In the genomic region with DNA sequence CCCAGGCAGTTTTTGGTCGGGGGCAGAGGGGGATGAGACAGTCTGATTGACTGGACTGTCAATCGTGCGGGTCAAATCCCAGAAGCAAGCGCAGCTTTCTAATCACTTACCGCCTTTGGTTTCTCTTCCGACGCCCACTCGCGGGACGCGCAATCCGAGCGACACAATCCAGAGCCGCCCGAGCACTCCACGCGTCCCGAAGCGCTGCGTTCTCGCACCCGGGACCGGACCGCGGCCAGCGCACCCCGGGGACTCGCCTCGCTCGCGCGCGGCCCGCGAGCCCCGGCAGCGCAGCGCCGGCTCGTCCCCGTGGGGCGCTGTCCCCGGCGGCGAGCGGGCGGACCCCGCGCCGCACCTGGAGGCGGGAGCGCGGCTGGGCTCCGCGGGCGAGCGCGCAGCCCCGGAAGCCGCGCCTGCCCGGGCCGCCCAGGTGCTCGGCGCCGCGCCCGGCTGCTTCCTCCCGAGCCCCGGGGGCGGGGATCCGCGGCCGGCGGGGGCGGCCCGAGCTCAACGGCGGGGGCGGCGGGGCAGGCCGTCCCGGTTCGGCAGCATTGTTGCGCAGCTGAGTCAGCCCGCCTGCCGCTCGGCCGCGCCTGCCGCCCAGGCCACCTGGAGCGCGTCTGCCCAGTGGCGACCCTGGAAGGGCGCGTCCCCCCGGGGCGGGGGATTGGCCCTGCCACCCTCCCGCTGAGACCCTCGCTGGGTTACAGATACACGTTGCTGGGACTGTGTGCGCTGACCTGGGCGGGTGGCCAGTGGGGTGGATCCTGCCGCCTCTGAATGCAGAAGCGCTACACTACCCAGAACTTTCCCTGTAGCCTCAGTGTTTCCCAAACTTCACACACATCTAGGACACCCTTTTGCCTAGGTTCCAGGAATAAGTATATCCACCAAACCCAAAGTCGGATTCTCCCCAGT, we compare ENCODE assay signal across 8 mouse cellular contexts. TPM values are rescaled to one million over a fixed set of nuclear protein-coding genes. Genes with fewer than 3 reads are reported as not detected.
DNase-seq lines count a peak whose midpoint lies in the region; ATAC-seq lines count a peak whose summit lies in the region.

Arap2 (minus strand) TSS at position 376 of the 918 bp plus-strand sequence.

- no peaks in the 10 kb centered on the region for H3K36me3 ChIP-seq in intestine, embryonic 16.5 days (ENCODE audit: control insufficient read depth, insufficient read depth, low read length)
- H3K36me3 ChIP-seq in limb, embryonic 11.5 days (ENCODE audit: control insufficient read depth, insufficient read depth, low read length): no peaks in the 10 kb centered on the region
- no peaks in the 10 kb centered on the region for H3K36me3 ChIP-seq in midbrain, embryonic 11.5 days (ENCODE audit: control insufficient read depth, insufficient read depth, low read length)

- peak within 1 kb of the TSS; percentile 64 for H3K4me3 ChIP-seq in intestine, embryonic 16.5 days (ENCODE audit: low read length)
- H3K4me3 ChIP-seq in limb, embryonic 11.5 days (ENCODE audit: low read depth, low read length): peak within 1 kb of the TSS; percentile 45
- peak within 1 kb of the TSS; percentile 65 for H3K4me3 ChIP-seq in midbrain, embryonic 11.5 days (ENCODE audit: low read depth, low read length)

- peak; percentile 57 for ATAC-seq in granulocyte monocyte progenitor cell, adult 5-6 weeks (replicated peaks; ENCODE audit: poor library complexity, severe bottlenecking)
- peak; percentile 95 for ATAC-seq in intestine, embryonic 16.5 days
- peak; percentile 72 for ATAC-seq in limb, embryonic 11.5 days (ENCODE audit: insufficient number of reproducible peaks, low FRiP score, low TSS enrichment, low read depth)
- ATAC-seq in midbrain, embryonic 11.5 days (ENCODE audit: low FRiP score): peak; percentile 82

- no peaks in the 10 kb centered on the region for H3K9me3 ChIP-seq in intestine, embryonic 16.5 days (ENCODE audit: control insufficient read depth, low read length)
- no peaks in the 10 kb centered on the region for H3K9me3 ChIP-seq in limb, embryonic 11.5 days (ENCODE audit: control insufficient read depth, low read length)
- H3K9me3 ChIP-seq in midbrain, embryonic 11.5 days (ENCODE audit: control insufficient read depth, low read length): no peaks in the 10 kb centered on the region

- H3K9ac ChIP-seq in intestine, embryonic 16.5 days (ENCODE audit: low read depth, low read length): peak within 1 kb of the TSS; percentile 78
- peak within 1 kb of the TSS; percentile 50 for H3K9ac ChIP-seq in limb, embryonic 11.5 days (ENCODE audit: low read length)
- H3K9ac ChIP-seq in midbrain, embryonic 11.5 days (ENCODE audit: low read length): peak within 1 kb of the TSS; percentile 66

- H3K4me2 ChIP-seq in intestine, embryonic 16.5 days (ENCODE audit: low read depth, low read length): peak within 1 kb of the TSS; percentile 88
- H3K4me2 ChIP-seq in limb, embryonic 11.5 days (ENCODE audit: low read depth, severe bottlenecking): peak within 1 kb of the TSS; percentile 80
- H3K4me2 ChIP-seq in midbrain, embryonic 11.5 days: peak within 1 kb of the TSS; percentile 79

- peak within 1 kb of the TSS; percentile 73; the same call in 1 of the 2 replicates for H3K27ac ChIP-seq in intestine, embryonic 16.5 days (ENCODE audit: low read length)
- H3K27ac ChIP-seq in limb, embryonic 11.5 days (replicated peaks; ENCODE audit: low read depth, low read length): no peak within 1 kb of the TSS
- H3K27ac ChIP-seq in midbrain, embryonic 11.5 days (ENCODE audit: low read depth, low read length): no peak within 1 kb of the TSS

- H3K4me1 ChIP-seq in intestine, embryonic 16.5 days (ENCODE audit: control insufficient read depth, insufficient read depth, low read length): peaks cover 6% of the 10 kb centered on the region
- H3K4me1 ChIP-seq in limb, embryonic 11.5 days (ENCODE audit: control insufficient read depth, insufficient read depth, low read length): no peaks in the 10 kb centered on the region
- H3K4me1 ChIP-seq in midbrain, embryonic 11.5 days (ENCODE audit: control insufficient read depth, insufficient read depth, low read length): peaks cover 2% of the 10 kb centered on the region; the same call in 1 of the 2 replicates

- H3K27me3 ChIP-seq in intestine, embryonic 16.5 days (replicated peaks; ENCODE audit: control insufficient read depth, insufficient read depth, low read length): no peaks in the 10 kb centered on the region
- H3K27me3 ChIP-seq in limb, embryonic 11.5 days (ENCODE audit: control insufficient read depth, insufficient read depth, low read length): 0 out of 2 replicates have a peak, but pooled peaks cover 7% of the 10 kb centered on the region
- H3K27me3 ChIP-seq in midbrain, embryonic 11.5 days (ENCODE audit: control insufficient read depth, insufficient read depth, low read length): no peaks in the 10 kb centered on the region

- peak; percentile 62 to 73 for DNase-seq in adrenal gland, adult 18-20 months (ENCODE audit: low spot score in 2 of 2)
- peak; percentile 41 for DNase-seq in embryo, embryonic 10.5 days (ENCODE audit: low spot score)
- peak; percentile 45 for DNase-seq in limb, embryonic 11.5 days (ENCODE audit: low spot score)
- DNase-seq in midbrain, embryonic 11.5 days (ENCODE audit: low spot score, missing footprints): peak; percentile 94
- DNase-seq in right cerebral cortex, postnatal 4 days: peak; percentile 39
- DNase-seq in yolk sac, embryonic 10.5 days (ENCODE audit: low spot score): peak; percentile 54

- WGBS in intestine, embryonic 16.5 days: under 1% methylated on average over 79 of the region's 106 CpGs
- WGBS in limb, embryonic 11.5 days: under 1% methylated on average over 67 of the region's 106 CpGs
- WGBS in midbrain, embryonic 11.5 days: under 1% methylated on average over 92 of the region's 106 CpGs

RNA-seq across cellular contexts. Expression of gene Arap2, which starts in this region (rescaled TPM):
- total RNA-seq in adrenal gland, adult 18-20 months (2021): 1 to 10 TPM; 3.8 to 5.4 TPM
- 53.5 and 76.2 TPM in 2 replicates for total RNA-seq in granulocyte monocyte progenitor cell, adult 5-6 weeks (2014; fragmentation: Nextera tagmentation)
- total RNA-seq in granulocyte monocyte progenitor cell, adult 5-6 weeks (2017): 45.7 and 57.2 TPM in 2 replicates
- 3.4 and 5.3 TPM in 2 replicates for polyA plus RNA-seq in intestine, embryonic 16.5 days (2015; fragmentation: Nextera tagmentation; extraction: Ambion mirVana)
- polyA plus RNA-seq in limb, embryonic 11.5 days (2014; fragmentation: Nextera tagmentation; extraction: Ambion mirVana): 0.91 and 1.2 TPM in 2 replicates
- 1.2 and 1.5 TPM in 2 replicates for polyA plus RNA-seq in midbrain, embryonic 11.5 days (2014; fragmentation: Nextera tagmentation; extraction: Ambion mirVana)

Comparison
In these comparisons a context has a peak if more than half of its experiments do, and no peak if none do; other contexts are left out.
1. RNA of gene Arap2 (total RNA-seq): 45.7 to 76.2 TPM in granulocyte monocyte progenitor cell, adult 5-6 weeks; 3.8 to 5.4 TPM in adrenal gland, adult 18-20 months; every median in the first group is over 4 times any median in the second.
2. DNase-seq: peak in every context shown above with its lines; median percentile 94 in midbrain, embryonic 11.5 days; 68 in adrenal gland, adult 18-20 months; 54 in yolk sac, embryonic 10.5 days; 45 in limb, embryonic 11.5 days; 41 in embryo, embryonic 10.5 days; 39 in right cerebral cortex, postnatal 4 days.
3. Peak in every context shown above with its lines, with median percentiles within 50 percentile points of each other: ATAC-seq, H3K4me2 ChIP-seq, H3K4me3 ChIP-seq and H3K9ac ChIP-seq.